Comparison of ENCODE assay signal across 8 mouse cellular contexts in genomic region chr2:155482021-155482420, GRCm38 (mm10). TPM values are rescaled to one million over a fixed set of nuclear protein-coding genes. Genes with fewer than 3 reads are reported as not detected.
A peak's percentile ranks its signal among the peaks of the same experiment; 100 is the strongest.
DNase-seq lines count a peak whose midpoint lies in the region; ATAC-seq and TF ChIP-seq lines count a peak whose summit lies in the region.

No protein-coding gene starts in this region.

- ATAC-seq in heart, embryonic 11.5 days (replicated peaks; ENCODE audit: insufficient number of reproducible peaks, low FRiP score, low TSS enrichment) = no peak
- no peak for ATAC-seq in lung, postnatal 0 days

- intact Hi-C loops in heart, postnatal 36 days (cut with DNase I) = loop anchor here (10.0 kb wide), 1 partner anchor 283 kb away; no protein-coding TSS in a partner anchor

- WGBS in heart, embryonic 11.5 days (ENCODE audit: insufficient replicate concordance) = 43% methylated on average over 3 of the region's 3 CpGs
- 46% methylated on average over 3 of the region's 3 CpGs for WGBS in lung, postnatal 0 days

- no peaks in the 10 kb centered on the region for H3K27me3 ChIP-seq in heart, embryonic 11.5 days (ENCODE audit: control insufficient read depth, insufficient read depth, low read length)
- no peaks in the 10 kb centered on the region for H3K27me3 ChIP-seq in lung, postnatal 0 days (replicated peaks; ENCODE audit: insufficient read depth, low read length)

- H3K4me2 ChIP-seq in heart, embryonic 11.5 days = no peak overlapping the region
- no peak overlapping the region for H3K4me2 ChIP-seq in lung, postnatal 0 days (replicated peaks; ENCODE audit: low read depth, low read length)

- H3K9ac ChIP-seq in heart, embryonic 11.5 days (ENCODE audit: low read depth, low read length) = no peak overlapping the region
- H3K9ac ChIP-seq in lung, postnatal 0 days (replicated peaks; ENCODE audit: low read depth) = no peak overlapping the region

- H3K9me3 ChIP-seq in heart, embryonic 11.5 days (replicated peaks; ENCODE audit: control insufficient read depth, low read length) = no peaks in the 10 kb centered on the region
- no peaks in the 10 kb centered on the region for H3K9me3 ChIP-seq in lung, postnatal 0 days (ENCODE audit: low read length)

- H3K27ac ChIP-seq in heart, embryonic 11.5 days (ENCODE audit: low read depth, low read length) = no peak overlapping the region
- H3K27ac ChIP-seq in lung, postnatal 0 days (ENCODE audit: low read length) = no peak overlapping the region

- no peak overlapping the region for H3K4me3 ChIP-seq in heart, embryonic 11.5 days (ENCODE audit: low read depth, low read length)
- no peak overlapping the region for H3K4me3 ChIP-seq in lung, postnatal 0 days (ENCODE audit: low read depth, low read length)

- H3K36me3 ChIP-seq in heart, embryonic 11.5 days (ENCODE audit: control insufficient read depth, insufficient read depth, low read length) = no peaks in the 10 kb centered on the region
- no peaks in the 10 kb centered on the region for H3K36me3 ChIP-seq in lung, postnatal 0 days (ENCODE audit: insufficient read depth, low read length)

- no peak for TF ChIP-seq EP300 in lung, postnatal 0 days (IDR thresholded peaks at IDR 0.05)

- peak; percentile 71 for TF ChIP-seq CTCF in lung, postnatal 0 days (IDR thresholded peaks at IDR 0.05)

- no peaks in the 10 kb centered on the region for H3K4me1 ChIP-seq in heart, embryonic 11.5 days (ENCODE audit: control insufficient read depth, insufficient read depth, low read length)
- H3K4me1 ChIP-seq in lung, postnatal 0 days (ENCODE audit: insufficient read depth, low read depth, low read length) = no peaks in the 10 kb centered on the region

- peak; percentile 90 for DNase-seq in heart, adult 11 months
- peak; percentile 73 for DNase-seq in right cerebral cortex, postnatal 4 days
- no peak for DNase-seq in right cerebral cortex, postnatal 25 days
- peak; percentile 63 for DNase-seq in cerebellum, adult 8-10 months
- DNase-seq in heart, postnatal 36 days = peak; percentile 57 to 79
- DNase-seq in lung, postnatal 0 days (ENCODE audit: low spot score) = peak; percentile 78
- DNase-seq in spleen, postnatal 36 days (ENCODE audit: low spot score in 2 of 2) = peak; percentile 40 to 58

RNA-seq across cellular contexts. Expression of gene Ncoa6, which starts 8.3 kb away (rescaled TPM):
- 18.5 and 24.5 TPM in 2 replicates for polyA plus RNA-seq in heart, embryonic 11.5 days (2014; fragmentation: Nextera tagmentation; extraction: Ambion mirVana)
- total RNA-seq in heart, postnatal 36 days (2021) = 10 to 100 TPM; 25.1 to 26.5 TPM
- 16.7 and 20.0 TPM in 2 replicates for polyA plus RNA-seq in lung, postnatal 0 days (2015; fragmentation: Nextera tagmentation; extraction: Ambion mirVana)

RNA-seq across cellular contexts. Expression of gene Acss2, which starts 35.7 kb away (rescaled TPM):
- polyA plus RNA-seq in heart, embryonic 11.5 days (2014; fragmentation: Nextera tagmentation; extraction: Ambion mirVana) = 11.5 and 12.9 TPM in 2 replicates
- total RNA-seq in heart, postnatal 36 days (2021) = 10 to 100 TPM; 36.3 to 41.6 TPM
- polyA plus RNA-seq in lung, postnatal 0 days (2015; fragmentation: Nextera tagmentation; extraction: Ambion mirVana) = 15.0 and 16.8 TPM in 2 replicates

RNA-seq across cellular contexts. Expression of gene Ggt7, which starts 36.0 kb away (rescaled TPM):
- polyA plus RNA-seq in heart, embryonic 11.5 days (2014; fragmentation: Nextera tagmentation; extraction: Ambion mirVana) = 1.1 and 1.6 TPM in 2 replicates
- 1 to 10 TPM in 1 of 2 experiments, under 1 TPM in 1; 0.49 to 1.6 TPM for total RNA-seq in heart, postnatal 36 days (2021)
- polyA plus RNA-seq in lung, postnatal 0 days (2015; fragmentation: Nextera tagmentation; extraction: Ambion mirVana) = 1.0 and 1.2 TPM in 2 replicates
